ENCODE assay signal across 9 mouse cellular contexts in genomic region chr2:104299160-104299559, GRCm38 (mm10).
DNase-seq lines count a peak whose midpoint lies in the region; ATAC-seq and TF ChIP-seq lines count a peak whose summit lies in the region.
"Had no signal": no experiment of that assay in that cellular context is flagged by ENCODE, and none has a peak within 500 bp of the region (broad histone marks: within the 10 kb centered on the region; RNA-seq: fewer than 3 reads in every experiment).

No protein-coding gene starts in this region.

- H3K27ac ChIP-seq in forebrain, embryonic 11.5 days (ENCODE audit: low read depth, low read length) = no peak overlapping the region
- no peak overlapping the region for H3K27ac ChIP-seq in forebrain, postnatal 0 days (ENCODE audit: low read depth, low read length)
- H3K27ac ChIP-seq: hindbrain, embryonic 15.5 days had no signal

- no peaks in the 10 kb centered on the region for H3K79me2 ChIP-seq in myocyte (ENCODE audit: control insufficient read depth, insufficient read depth)

- no peak overlapping the region for H3K4me3 ChIP-seq in forebrain, embryonic 11.5 days (ENCODE audit: low read depth, low read length)
- H3K4me3 ChIP-seq in forebrain, postnatal 0 days (ENCODE audit: low read depth, low read length) = no peak overlapping the region
- no peak overlapping the region for H3K4me3 ChIP-seq in myocyte
- H3K4me3 ChIP-seq: hindbrain, embryonic 15.5 days had no signal

- peak; percentile 86 for DNase-seq in forebrain, embryonic 11.5 days (ENCODE audit: low spot score)
- no peak for DNase-seq in forebrain, postnatal 0 days
- DNase-seq in B cell, adult 2 months = peak; percentile 2 to 9
- peak; percentile 95 for DNase-seq in embryo, embryonic 10 days (ENCODE audit: low spot score)
- peak; percentile 75 for DNase-seq in kidney, postnatal 14 days
- peak; percentile 69 for DNase-seq in yolk sac, embryonic 10.5 days (ENCODE audit: low spot score)
- DNase-seq in right cerebral cortex, postnatal 36 days (ENCODE audit: low spot score in 2 of 2) = no peak

- H3K36me3 ChIP-seq in forebrain, embryonic 11.5 days (ENCODE audit: control insufficient read depth, insufficient read depth, low read length) = no peaks in the 10 kb centered on the region
- H3K36me3 ChIP-seq in forebrain, postnatal 0 days (ENCODE audit: insufficient read depth) = no peaks in the 10 kb centered on the region
- no peaks in the 10 kb centered on the region for H3K36me3 ChIP-seq in myocyte (ENCODE audit: control insufficient read depth, insufficient read depth)
- H3K36me3 ChIP-seq: hindbrain, embryonic 15.5 days had no signal

- H3K4me1 ChIP-seq in forebrain, embryonic 11.5 days (replicated peaks; ENCODE audit: control insufficient read depth, insufficient read depth, low read length) = no peaks in the 10 kb centered on the region
- no peaks in the 10 kb centered on the region for H3K4me1 ChIP-seq in forebrain, postnatal 0 days (ENCODE audit: insufficient read depth)
- H3K4me1 ChIP-seq: hindbrain, embryonic 15.5 days had no signal

- TF ChIP-seq CTCF in forebrain, postnatal 0 days (IDR thresholded peaks at IDR 0.05; ENCODE audit: low read depth) = no peak

- TF ChIP-seq POLR2A in myocyte (IDR thresholded peaks at IDR 0.05; ENCODE audit: insufficient read length, low read depth) = no peak

- H3K9ac ChIP-seq in forebrain, embryonic 11.5 days (ENCODE audit: low read length) = no peak overlapping the region
- no peak overlapping the region for H3K9ac ChIP-seq in forebrain, postnatal 0 days
- H3K9ac ChIP-seq: hindbrain, embryonic 15.5 days had no signal

- H3K27me3 ChIP-seq in forebrain, embryonic 11.5 days (ENCODE audit: control insufficient read depth, insufficient read depth, low read length) = no peaks in the 10 kb centered on the region
- no peaks in the 10 kb centered on the region for H3K27me3 ChIP-seq in forebrain, postnatal 0 days (ENCODE audit: insufficient read depth, low read length)
- peaks cover 6% of the 10 kb centered on the region for H3K27me3 ChIP-seq in myocyte (ENCODE audit: control insufficient read depth, insufficient read depth, insufficient read length)
- H3K27me3 ChIP-seq: hindbrain, embryonic 15.5 days had no signal

- no peak overlapping the region for H3K4me2 ChIP-seq in forebrain, embryonic 11.5 days (ENCODE audit: low read depth, low read length, severe bottlenecking)
- H3K4me2 ChIP-seq in forebrain, postnatal 0 days (ENCODE audit: low read depth) = no peak overlapping the region
- H3K4me2 ChIP-seq in myocyte (ENCODE audit: low read depth) = no peak overlapping the region
- H3K4me2 ChIP-seq: hindbrain, embryonic 15.5 days had no signal

- no peak overlapping the region for H3ac ChIP-seq in myocyte (ENCODE audit: control insufficient read depth, insufficient read length)

- ATAC-seq in forebrain, embryonic 11.5 days (replicated peaks; ENCODE audit: low FRiP score) = 0 out of 2 replicates have a peak, but pooled peaks have one; percentile 51
- ATAC-seq in forebrain, postnatal 0 days = no peak

- WGBS in forebrain, embryonic 11.5 days = 18% methylated on average over 7 of the region's 7 CpGs
- WGBS in forebrain, postnatal 0 days = 20% methylated on average over 7 of the region's 7 CpGs

- H3K9me3 ChIP-seq in forebrain, embryonic 11.5 days (ENCODE audit: control insufficient read depth, low read length) = no peaks in the 10 kb centered on the region
- H3K9me3 ChIP-seq in forebrain, postnatal 0 days (ENCODE audit: low read length) = no peaks in the 10 kb centered on the region
- H3K9me3 ChIP-seq: hindbrain, embryonic 15.5 days had no signal

TF ChIP-seq in myocyte, 11 proteins besides CTCF, POLR2A, EP300 and RAD21:
- no peak for TF ChIP-seq USF1 (IDR thresholded peaks at IDR 0.05; ENCODE audit: low read depth)
- peak; percentile 82 for TF ChIP-seq REST (IDR thresholded peaks at IDR 0.05; ENCODE audit: insufficient read depth, insufficient read length)
- peak; percentile 85 for TF ChIP-seq SRF (IDR thresholded peaks at IDR 0.05; ENCODE audit: control insufficient read depth, insufficient read length, low read depth)
- TF ChIP-seq MAX (IDR thresholded peaks at IDR 0.05; ENCODE audit: low read depth) = no peak

Comparison
In these comparisons a context has a peak if more than half of its experiments do, and no peak if none do; other contexts are left out.
1. DNase-seq: peak in forebrain, embryonic 11.5 days (single experiment), B cell, adult 2 months (2 of 2), embryo, embryonic 10 days (single experiment), kidney, postnatal 14 days (single experiment) and yolk sac, embryonic 10.5 days (single experiment); none in forebrain, postnatal 0 days (single experiment) and right cerebral cortex, postnatal 36 days (0 of 2).